Mouse (Mus musculus) forebrain, embryonic 13.5 days (tissue): ENCODE data around the gene Gm6583. TPM values are rescaled to one million over a fixed set of nuclear protein-coding genes. Genes with fewer than 3 reads are reported as not detected.

Experiments
- ATAC-seq: fragments of 200-750 bp; cut with Nextera tagmentation; 2 replicates; pipeline ENCODE4 v1.8.0; 2017
- H3K27ac ChIP-seq: fragments of 300-500 bp; sonication (generic); 2 replicates; pipeline ENCODE4 v1.5.1; 2015; ENCODE audit warnings: inconsistent platforms, mild to moderate bottlenecking, moderate library complexity
- H3K27me3 ChIP-seq: fragments of 300-500 bp; sonication (generic); 2 replicates; pipeline ENCODE4 v1.6.1; 2015; ENCODE audit warnings: mild to moderate bottlenecking, inconsistent platforms
- H3K36me3 ChIP-seq: fragments of 300-500 bp; sonication (generic); 2 replicates; pipeline ENCODE4 v1.6.1; 2015; ENCODE audit warnings: mild to moderate bottlenecking, inconsistent platforms; ENCODE audit not compliant: poor library complexity, severe bottlenecking
- H3K4me1 ChIP-seq: fragments of 300-500 bp; sonication (generic); 2 replicates; pipeline ENCODE4 v1.6.1; 2015; ENCODE audit warnings: inconsistent platforms
- H3K4me2 ChIP-seq: fragments of 300-500 bp; sonication (generic); 2 replicates; pipeline ENCODE4 v1.6.1; 2015; ENCODE audit warnings: inconsistent platforms, mild to moderate bottlenecking, moderate library complexity
- H3K4me3 ChIP-seq: fragments of 300-500 bp; sonication (generic); 2 replicates; pipeline ENCODE4 v1.5.1; 2015; ENCODE audit warnings: mild to moderate bottlenecking, inconsistent platforms
- H3K9ac ChIP-seq: fragments of 300-500 bp; sonication (generic); 2 replicates; pipeline ENCODE4 v1.6.1; 2015; ENCODE audit warnings: mild to moderate bottlenecking, inconsistent platforms
- H3K9me3 ChIP-seq: fragments of 300-500 bp; sonication (generic); replicated peaks from 2 replicates; pipeline ENCODE4 v1.6.1; 2016; ENCODE audit warnings: inconsistent platforms
- WGBS: fragments of 180-500 bp; shearing (Covaris S2); methylation state at CpG from one replicate; pipeline ENCODE4 v1.1.7; 2015; 5-methylcytosine and 5-hydroxymethylcytosine counted together
- polyA plus RNA-seq: library from polyadenylated mRNA; unstranded; fragments of >200 nt; fragmentation: Nextera tagmentation; extraction: Ambion mirVana; gene quantifications from 2 replicates; pipeline ENCODE4 v1.2.1, GENCODE M21; 2015

Gm6583 gene
- polyA plus RNA-seq, 1 experiment from 2014 or later: 0.23 TPM

- WGBS: 89% methylated on average over 4 of the region's 4 CpGs
- no peaks in the 10 kb centered on the region for H3K27me3 ChIP-seq
- H3K9ac ChIP-seq: no peak overlapping the region
- no peak overlapping the region for H3K4me3 ChIP-seq
- no peak overlapping the region for H3K27ac ChIP-seq
- no peak overlapping the region for H3K4me2 ChIP-seq
- no peaks in the 10 kb centered on the region for H3K9me3 ChIP-seq
- peaks cover 81% of the 10 kb centered on the region for H3K36me3 ChIP-seq
- no peak for ATAC-seq
- H3K4me1 ChIP-seq: peaks cover 32% of the 10 kb centered on the region
Measured at GRCm38 (mm10) chr5:112367338-112367737, 11.5 kb upstream of the Gm6583 start.

- H3K4me1 ChIP-seq: peaks cover 27% of the 10 kb centered on the region
- no peaks in the 10 kb centered on the region for H3K27me3 ChIP-seq
- H3K27ac ChIP-seq: no peak overlapping the region
- no peak for ATAC-seq
- 95% methylated on average over 6 of the region's 6 CpGs for WGBS
- H3K9me3 ChIP-seq: no peaks in the 10 kb centered on the region
- H3K36me3 ChIP-seq: peaks cover 86% of the 10 kb centered on the region
- H3K9ac ChIP-seq: no peak overlapping the region
- no peak overlapping the region for H3K4me3 ChIP-seq
- no peak overlapping the region for H3K4me2 ChIP-seq
Measured at GRCm38 (mm10) chr5:112366879-112367278, 11.0 kb upstream of the Gm6583 start.

GRCm38 (mm10) chr5:112364184-112364797 is 8.5 kb upstream of the Gm6583 start:
- ATAC-seq: no peak

GRCm38 (mm10) chr5:112360077-112360476 is 4.2 kb upstream of the Gm6583 start:
- H3K9me3 ChIP-seq: no peaks in the 10 kb centered on the region
- H3K9ac ChIP-seq: no peak overlapping the region
- WGBS: 95% methylated on average over 3 of the region's 3 CpGs
- no peaks in the 10 kb centered on the region for H3K4me1 ChIP-seq
- no peak overlapping the region for H3K27ac ChIP-seq
- H3K27me3 ChIP-seq: no peaks in the 10 kb centered on the region
- no peak overlapping the region for H3K4me3 ChIP-seq
- ATAC-seq: no peak
- H3K4me2 ChIP-seq: no peak overlapping the region
- peaks cover 67% of the 10 kb centered on the region for H3K36me3 ChIP-seq

More at GRCm38 (mm10) chr5:112364184-112364797, 8.5 kb upstream of the Gm6583 start:
- no peak overlapping the region for H3K27ac ChIP-seq
- WGBS: 70% methylated on average over 10 of the region's 10 CpGs
- no peak overlapping the region for H3K4me2 ChIP-seq
- no peaks in the 10 kb centered on the region for H3K27me3 ChIP-seq
- H3K4me3 ChIP-seq: no peak overlapping the region
- no peak overlapping the region for H3K9ac ChIP-seq
- H3K36me3 ChIP-seq: peaks cover 70% of the 10 kb centered on the region
- no peaks in the 10 kb centered on the region for H3K9me3 ChIP-seq
- H3K4me1 ChIP-seq: peaks cover 1% of the 10 kb centered on the region

GRCm38 (mm10) chr5:112359520-112359919 is 3.7 kb upstream of the Gm6583 start:
- ATAC-seq: no peak
- H3K27me3 ChIP-seq: no peaks in the 10 kb centered on the region
- H3K9me3 ChIP-seq: no peaks in the 10 kb centered on the region
- H3K4me2 ChIP-seq: no peak overlapping the region
- H3K36me3 ChIP-seq: peaks cover 67% of the 10 kb centered on the region
- WGBS: 97% methylated on average over 4 of the region's 4 CpGs
- no peak overlapping the region for H3K4me3 ChIP-seq
- no peaks in the 10 kb centered on the region for H3K4me1 ChIP-seq
- no peak overlapping the region for H3K27ac ChIP-seq
- no peak overlapping the region for H3K9ac ChIP-seq

- Histone ChIP-seq H3K27ac (no peak overlapping the region), H3K4me1 (no peaks in the 10 kb centered on the region), H3K27me3 (no peaks in the 10 kb centered on the region), H3K9me3 (no peaks in the 10 kb centered on the region), H3K4me2 (no peak overlapping the region), H3K4me3 (no peak overlapping the region), H3K9ac (no peak overlapping the region), H3K36me3 (peaks cover 71% of the 10 kb centered on the region)
- no peak for ATAC-seq
- WGBS: 93% methylated on average over 9 of the region's 9 CpGs
Measured at GRCm38 (mm10) chr5:112356322-112356721, 489 bp upstream of the Gm6583 start.

GRCm38 (mm10) chr5:112355493-112355892 is 340 bp downstream of the Gm6583 start:
- 88% methylated on average over 6 of the region's 6 CpGs for WGBS
- peaks cover 79% of the 10 kb centered on the region for H3K36me3 ChIP-seq

GRCm38 (mm10) chr5:112349169-112349568 is 6.7 kb downstream of the Gm6583 start:
- H3K27ac ChIP-seq: no peak overlapping the region
- H3K36me3 ChIP-seq: peaks cover 80% of the 10 kb centered on the region
- WGBS: 92% methylated on average over 8 of the region's 8 CpGs
- no peak overlapping the region for H3K4me3 ChIP-seq
- no peaks in the 10 kb centered on the region for H3K9me3 ChIP-seq
- no peak overlapping the region for H3K9ac ChIP-seq
- no peak overlapping the region for H3K4me2 ChIP-seq
- ATAC-seq: no peak
- no peaks in the 10 kb centered on the region for H3K27me3 ChIP-seq
- H3K4me1 ChIP-seq: peaks cover 20% of the 10 kb centered on the region

More at GRCm38 (mm10) chr5:112355493-112355892, 340 bp downstream of the Gm6583 start:
- Histone ChIP-seq H3K4me2 (no peak overlapping the region), H3K4me3 (no peak overlapping the region), H3K9ac (no peak overlapping the region), H3K4me1 (no peaks in the 10 kb centered on the region), H3K27me3 (no peaks in the 10 kb centered on the region), H3K27ac (no peak overlapping the region), H3K9me3 (no peaks in the 10 kb centered on the region)
- no peak for ATAC-seq

GRCm38 (mm10) chr5:112346211-112346965 is 9.4 kb downstream of the Gm6583 start:
- Histone ChIP-seq H3K9ac (0 out of 2 replicates have a peak overlapping the region, but pooled peaks have one; percentile 4), H3K36me3 (peaks cover 54% of the 10 kb centered on the region), H3K9me3 (no peaks in the 10 kb centered on the region), H3K4me3 (no peak overlapping the region), H3K27ac (no peak overlapping the region), H3K27me3 (no peaks in the 10 kb centered on the region), H3K4me1 (peaks cover 42% of the 10 kb centered on the region), H3K4me2 (no peak overlapping the region)
- WGBS: 87% methylated on average over 16 of the region's 16 CpGs
- no peak for ATAC-seq

GRCm38 (mm10) chr5:112344092-112344960 is 11.5 kb downstream of the Gm6583 start:
- peaks cover 43% of the 10 kb centered on the region for H3K4me1 ChIP-seq
- ATAC-seq: no peak
- H3K36me3 ChIP-seq: peaks cover 41% of the 10 kb centered on the region
- H3K9ac ChIP-seq: no peak overlapping the region
- 0 out of 2 replicates have a peak overlapping the region, but pooled peaks have one; percentile 85 for H3K4me3 ChIP-seq
- peak overlapping the region; percentile 84; the same call in 1 of the 2 replicates for H3K4me2 ChIP-seq
- WGBS: 76% methylated on average over 6 of the region's 6 CpGs
- H3K27me3 ChIP-seq: no peaks in the 10 kb centered on the region
- no peaks in the 10 kb centered on the region for H3K9me3 ChIP-seq
- H3K27ac ChIP-seq: no peak overlapping the region

- peak overlapping the region; percentile 76 for H3K9ac ChIP-seq
- no peak overlapping the region for H3K27ac ChIP-seq
- WGBS: 0% methylated on average over 24 of the region's 24 CpGs
- H3K9me3 ChIP-seq: no peaks in the 10 kb centered on the region
- peaks cover 43% of the 10 kb centered on the region for H3K4me1 ChIP-seq
- no peaks in the 10 kb centered on the region for H3K27me3 ChIP-seq
- H3K36me3 ChIP-seq: peaks cover 39% of the 10 kb centered on the region
- peak overlapping the region; percentile 85 for H3K4me3 ChIP-seq
- peak overlapping the region; percentile 84 for H3K4me2 ChIP-seq
- ATAC-seq: peak; percentile 71; the same call in 1 of the 2 replicates
Measured at GRCm38 (mm10) chr5:112343205-112343595, 12.6 kb downstream of the Gm6583 start.
